8 mouse cellular contexts compared by ENCODE assay signal in genomic region chr11:77791752-77792565, GRCm38 (mm10). TPM values are rescaled to one million over a fixed set of nuclear protein-coding genes. Genes with fewer than 3 reads are reported as not detected.
DNase-seq lines count a peak whose midpoint lies in the region; ATAC-seq lines count a peak whose summit lies in the region.

No protein-coding gene starts in this region.

- no peak for ATAC-seq in neural tube, embryonic 11.5 days (ENCODE audit: insufficient read depth, low FRiP score, low TSS enrichment)
- no peak for ATAC-seq in midbrain, embryonic 14.5 days (ENCODE audit: low FRiP score, low TSS enrichment)
- no peak for ATAC-seq in frontal cortex, adult (ENCODE audit: low TSS enrichment)

- H3K9ac ChIP-seq in neural tube, embryonic 11.5 days (ENCODE audit: low read length) = peak overlapping the region; percentile 31; the same call in 1 of the 2 replicates
- H3K9ac ChIP-seq in midbrain, embryonic 14.5 days (replicated peaks; ENCODE audit: low read length) = 0 out of 2 replicates have a peak overlapping the region, but pooled peaks have one; percentile 2

- no peak overlapping the region for H3K4me3 ChIP-seq in neural tube, embryonic 11.5 days (ENCODE audit: low read depth, low read length)
- H3K4me3 ChIP-seq in limb, embryonic 10.5 days = no peak overlapping the region
- H3K4me3 ChIP-seq in midbrain, embryonic 14.5 days (replicated peaks; ENCODE audit: low read depth, low read length) = no peak overlapping the region

- H3K4me2 ChIP-seq in neural tube, embryonic 11.5 days (ENCODE audit: low read depth) = no peak overlapping the region
- 0 out of 2 replicates have a peak overlapping the region, but pooled peaks have one; percentile 4 for H3K4me2 ChIP-seq in midbrain, embryonic 14.5 days (ENCODE audit: low read length)

- no peaks in the 10 kb centered on the region for H3K27me3 ChIP-seq in neural tube, embryonic 11.5 days (ENCODE audit: control insufficient read depth, insufficient read depth, low read length)
- no peaks in the 10 kb centered on the region for H3K27me3 ChIP-seq in limb, embryonic 10.5 days (ENCODE audit: low read depth, poor library complexity, severe bottlenecking)
- no peaks in the 10 kb centered on the region for H3K27me3 ChIP-seq in midbrain, embryonic 14.5 days (ENCODE audit: control insufficient read depth, insufficient read depth, low read length)

- WGBS in neural tube, embryonic 11.5 days = 63% methylated on average over 12 of the region's 12 CpGs
- WGBS in limb, embryonic 10.5 days = 62% methylated on average over 12 of the region's 12 CpGs
- WGBS in midbrain, embryonic 14.5 days = 63% methylated on average over 12 of the region's 12 CpGs

- no peaks in the 10 kb centered on the region for H3K9me3 ChIP-seq in neural tube, embryonic 11.5 days (ENCODE audit: control insufficient read depth, low read length)
- H3K9me3 ChIP-seq in limb, embryonic 10.5 days (replicated peaks) = no peaks in the 10 kb centered on the region
- H3K9me3 ChIP-seq in midbrain, embryonic 14.5 days (ENCODE audit: control insufficient read depth, low read length) = no peaks in the 10 kb centered on the region

- no peak for DNase-seq in neural tube, embryonic 11.5 days (ENCODE audit: low spot score)
- no peak for DNase-seq in neural tube, embryonic 10.5 days (ENCODE audit: extremely low spot score, low spot score)
- peak; percentile 59 to 66 for DNase-seq in cerebellum, postnatal 14 days
- DNase-seq in heart, postnatal 4 days = peak; percentile 76
- DNase-seq in limb, embryonic 10.5 days (ENCODE audit: low spot score) = no peak
- peak; percentile 64 for DNase-seq in midbrain, embryonic 14.5 days
- DNase-seq in thymus, postnatal 4 days = peak; percentile 87

- peaks cover 15% of the 10 kb centered on the region; the same call in 1 of the 2 replicates for H3K4me1 ChIP-seq in neural tube, embryonic 11.5 days (ENCODE audit: control insufficient read depth, insufficient read depth, low read length)
- peaks cover 38% of the 10 kb centered on the region for H3K4me1 ChIP-seq in limb, embryonic 10.5 days
- peaks cover 22% of the 10 kb centered on the region for H3K4me1 ChIP-seq in midbrain, embryonic 14.5 days (ENCODE audit: control insufficient read depth, insufficient read depth, low read length)

- H3K36me3 ChIP-seq in neural tube, embryonic 11.5 days (ENCODE audit: control insufficient read depth, insufficient read depth, low read length) = no peaks in the 10 kb centered on the region
- H3K36me3 ChIP-seq in limb, embryonic 10.5 days = no peaks in the 10 kb centered on the region
- H3K36me3 ChIP-seq in midbrain, embryonic 14.5 days (ENCODE audit: control insufficient read depth, insufficient read depth, low read length) = no peaks in the 10 kb centered on the region

- 0 out of 2 replicates have a peak overlapping the region, but pooled peaks have one; percentile 34 for H3K27ac ChIP-seq in neural tube, embryonic 11.5 days (ENCODE audit: low read depth, low read length)
- H3K27ac ChIP-seq in limb, embryonic 10.5 days = peak overlapping the region; percentile 78; the same call in 1 of the 2 replicates
- peak overlapping the region; percentile 57 for H3K27ac ChIP-seq in midbrain, embryonic 14.5 days (replicated peaks; ENCODE audit: low read depth, low read length)

RNA-seq across cellular contexts. Expression of gene Gm10277, which starts 4.4 kb away (rescaled TPM):
- polyA plus RNA-seq in neural tube, embryonic 11.5 days (2014; fragmentation: Nextera tagmentation; extraction: Ambion mirVana) = 0.68 and 0.93 TPM in 2 replicates
- total RNA-seq in heart, postnatal 4 days (2021) = not detected
- polyA plus RNA-seq in limb, embryonic 10.5 days (2016; fragmentation: Nextera tagmentation; extraction: Ambion mirVana) = 1.1 and 1.4 TPM in 2 replicates
- 1.0 and 1.6 TPM in 2 replicates for polyA plus RNA-seq in midbrain, embryonic 14.5 days (2014; fragmentation: Nextera tagmentation; extraction: Ambion mirVana)

RNA-seq across cellular contexts. Expression of gene Myo18a, which starts 28.9 kb away (rescaled TPM):
- 26.5 and 31.3 TPM in 2 replicates for polyA plus RNA-seq in neural tube, embryonic 11.5 days (2014; fragmentation: Nextera tagmentation; extraction: Ambion mirVana)
- 100 to 1,000 TPM; 244 to 245 TPM for total RNA-seq in heart, postnatal 4 days (2021)
- polyA plus RNA-seq in limb, embryonic 10.5 days (2016; fragmentation: Nextera tagmentation; extraction: Ambion mirVana) = 25.6 and 29.5 TPM in 2 replicates
- polyA plus RNA-seq in midbrain, embryonic 14.5 days (2014; fragmentation: Nextera tagmentation; extraction: Ambion mirVana) = 42.3 and 49.7 TPM in 2 replicates

Comparison
In these comparisons a context has a peak if more than half of its experiments do, and no peak if none do; other contexts are left out.
1. DNase-seq: peak in cerebellum, postnatal 14 days (2 of 2), heart, postnatal 4 days (single experiment), midbrain, embryonic 14.5 days (single experiment) and thymus, postnatal 4 days (single experiment); none in neural tube, embryonic 11.5 days (single experiment), neural tube, embryonic 10.5 days (single experiment) and limb, embryonic 10.5 days (single experiment).
2. Peak in every context shown above with its lines, with median percentiles within 50 percentile points of each other: H3K27ac ChIP-seq.